Mouse (Mus musculus): ENCODE data around the gene Rhcg. TPM values are rescaled to one million over a fixed set of nuclear protein-coding genes. Genes with fewer than 3 reads are reported as not detected.
A peak's percentile ranks its signal among the peaks of the same experiment; 100 is the strongest.

The Rhcg gene
- total RNA-seq, 2 experiments from 2014 or later = 1.1 to 1.2 TPM

DNA sequence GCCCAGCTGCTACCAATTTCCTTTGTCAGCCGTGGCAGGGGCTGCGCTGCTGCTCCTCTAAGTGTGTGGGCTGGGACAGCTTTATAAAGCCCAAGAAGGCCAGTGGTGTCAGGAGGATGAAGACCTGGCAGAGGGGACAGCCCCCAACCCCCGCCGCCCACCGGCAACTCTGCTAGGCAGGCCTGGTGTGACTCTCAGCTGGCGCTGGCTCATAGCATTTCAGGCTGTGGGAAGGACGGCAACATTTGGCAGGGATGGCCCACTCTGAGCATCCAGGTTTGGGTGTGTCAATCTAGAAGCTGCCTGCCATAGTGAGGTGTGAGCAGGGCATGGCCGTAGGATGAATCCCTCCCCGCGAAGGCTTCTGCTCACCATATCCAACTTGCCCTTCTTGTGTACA, 17.3 kb downstream of the Rhcg start:
- DNase-seq = no peak

DNA sequence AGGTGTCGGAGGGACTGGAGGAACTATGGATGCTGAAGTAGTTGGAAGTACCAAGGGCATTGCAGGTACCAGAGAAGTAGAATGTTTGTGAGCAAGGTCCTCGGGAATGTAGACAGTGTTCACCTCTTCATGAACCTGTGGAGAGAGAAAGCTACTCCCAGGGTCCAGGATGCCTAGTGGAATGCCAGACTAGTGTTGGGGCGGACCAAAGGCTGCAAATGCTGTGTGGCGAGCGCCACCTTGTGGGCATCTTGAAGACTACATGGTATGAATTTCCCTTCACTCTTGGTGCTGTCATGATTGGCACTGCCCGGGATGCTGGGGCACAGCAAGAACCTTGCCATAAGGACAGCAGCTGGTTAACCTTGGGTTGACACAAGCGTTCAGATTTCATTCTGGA, 22.6 kb downstream of the Rhcg start:
- peak; percentile 82 to 83 for DNase-seq

DNA sequence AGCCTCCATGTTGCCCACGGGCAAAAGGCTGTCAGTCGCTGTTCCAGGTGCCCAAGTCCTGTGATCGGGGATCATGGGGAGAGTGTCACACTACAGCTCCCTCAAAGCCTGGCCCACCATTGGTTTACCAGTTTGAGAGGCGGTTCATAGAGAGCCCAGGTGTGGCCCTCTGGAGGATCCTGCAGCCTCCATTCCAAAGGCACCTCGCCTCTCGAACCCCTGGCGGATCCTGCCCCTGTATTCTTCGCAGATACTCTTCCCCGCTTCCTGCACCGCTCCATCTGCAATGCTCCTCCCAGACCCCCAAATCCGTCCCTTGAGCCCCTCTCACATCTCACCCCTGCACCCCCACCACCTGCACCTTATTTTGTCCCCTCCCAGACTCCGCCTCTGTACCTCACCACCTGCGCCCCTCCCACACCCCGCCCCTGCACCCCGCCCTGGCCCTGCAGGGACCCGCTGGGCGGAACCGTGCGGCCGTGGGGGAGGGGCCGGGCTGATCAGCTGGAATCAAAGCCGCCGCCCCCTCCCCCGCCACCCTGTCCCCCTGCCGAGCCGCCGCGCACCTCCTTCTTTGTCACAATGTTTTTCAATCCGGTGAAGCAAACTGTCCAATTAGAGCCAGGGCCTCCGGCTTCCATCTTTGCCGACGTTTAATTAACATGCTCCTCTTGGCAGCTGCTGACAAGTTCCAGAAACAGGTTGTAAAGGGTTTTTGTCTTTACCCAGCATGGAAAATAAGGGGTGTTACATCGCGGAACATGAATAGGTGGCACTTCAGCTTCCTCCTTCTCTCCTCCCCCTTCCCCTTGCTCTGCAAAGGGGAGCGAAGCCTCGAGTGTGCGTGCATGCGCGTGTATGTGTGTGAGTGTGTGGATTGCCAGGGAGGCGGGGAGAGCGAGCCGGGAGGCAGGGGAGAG, 25.4 kb downstream of the Rhcg start:
- peak; percentile 75 to 78 for DNase-seq

DNA sequence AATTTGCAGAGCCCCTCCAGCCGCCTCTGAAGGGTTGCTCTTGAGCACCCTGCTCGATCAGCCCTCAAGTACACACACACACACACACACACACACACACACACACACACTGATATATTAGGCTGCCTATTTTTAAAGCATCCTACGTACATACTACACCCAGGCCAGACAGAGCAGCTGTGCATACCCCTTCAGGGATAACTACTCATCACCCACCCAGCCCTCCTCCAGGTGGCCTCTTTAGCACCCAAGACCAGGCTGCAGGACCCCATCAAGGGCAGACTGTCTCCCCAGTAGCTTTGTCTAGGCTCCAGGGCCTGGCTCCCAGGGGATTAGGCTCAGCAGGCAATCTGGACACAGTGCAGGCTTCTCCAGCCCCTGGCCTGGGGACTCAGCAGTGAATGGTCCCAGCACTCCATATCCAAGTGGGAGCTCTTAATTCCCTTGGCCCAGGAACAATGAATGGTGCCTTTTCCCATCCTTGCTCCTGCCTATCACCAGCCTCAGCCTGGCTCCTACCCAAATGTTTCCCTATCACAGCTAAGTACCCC, 26.8 kb downstream of the Rhcg start:
- no peak for DNase-seq

DNA sequence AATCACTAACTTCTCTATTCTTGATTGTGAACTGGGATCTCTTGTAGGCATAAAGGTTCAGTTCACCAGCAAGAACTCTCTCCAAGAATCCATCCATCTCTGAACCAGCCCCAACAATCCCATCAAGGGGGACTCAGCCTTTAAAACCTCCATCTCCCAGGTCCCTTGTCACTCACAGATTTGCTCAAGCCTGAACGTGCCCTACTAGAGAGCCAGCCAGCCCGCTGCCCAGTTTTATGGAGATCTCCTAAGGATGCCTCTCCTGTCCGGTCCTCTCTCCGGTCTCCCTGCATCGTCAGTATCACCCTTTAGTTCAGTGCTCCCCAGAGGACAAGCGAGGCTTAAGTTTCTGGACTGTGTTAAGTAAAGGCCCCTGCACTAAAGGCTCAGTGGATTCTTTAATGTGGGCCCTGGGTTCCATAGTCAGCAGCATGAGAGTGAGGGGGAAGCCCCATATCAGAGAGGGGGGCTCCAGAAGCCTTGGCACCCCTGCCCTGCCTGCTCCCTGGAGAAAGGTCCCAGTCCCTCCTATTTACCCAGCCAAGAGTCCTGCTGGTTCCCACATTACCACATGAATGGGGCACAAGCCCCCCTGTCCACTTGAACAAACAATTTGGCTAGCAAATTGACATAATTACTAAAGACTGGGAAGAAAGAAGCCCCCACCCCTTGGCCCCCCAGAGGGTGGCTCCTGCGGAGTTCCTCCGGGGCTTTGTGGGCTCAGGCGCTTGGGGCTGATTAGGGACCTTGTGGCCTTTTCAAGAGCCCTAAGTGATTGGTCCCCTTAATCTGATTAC, 27.5 kb downstream of the Rhcg start:
- no peak for DNase-seq

GRCm38 (mm10) chr7:79588284-79588683, 29.2 kb downstream of the Rhcg start:
- no peak for DNase-seq

DNA sequence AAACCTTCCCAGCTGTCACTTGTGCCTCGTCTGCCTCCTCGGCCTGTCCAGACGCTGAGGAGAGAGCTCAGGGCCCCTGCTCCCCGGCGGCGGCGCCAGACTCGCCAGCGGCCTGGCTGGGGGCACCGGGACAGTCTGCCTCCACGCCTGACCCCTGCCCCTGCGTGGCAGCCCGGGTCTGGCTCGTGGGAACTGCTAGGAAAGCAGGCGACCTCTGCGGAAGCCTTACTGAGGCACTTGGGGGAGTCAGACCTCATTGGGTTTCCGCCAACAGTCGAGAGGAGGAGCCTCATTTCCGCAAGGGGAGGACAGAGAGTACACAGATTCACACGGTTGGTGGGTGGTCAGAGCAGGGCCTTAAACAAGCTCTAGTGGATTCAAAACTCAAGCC, 38.6 kb downstream of the Rhcg start:
- no peak for DNase-seq

DNA sequence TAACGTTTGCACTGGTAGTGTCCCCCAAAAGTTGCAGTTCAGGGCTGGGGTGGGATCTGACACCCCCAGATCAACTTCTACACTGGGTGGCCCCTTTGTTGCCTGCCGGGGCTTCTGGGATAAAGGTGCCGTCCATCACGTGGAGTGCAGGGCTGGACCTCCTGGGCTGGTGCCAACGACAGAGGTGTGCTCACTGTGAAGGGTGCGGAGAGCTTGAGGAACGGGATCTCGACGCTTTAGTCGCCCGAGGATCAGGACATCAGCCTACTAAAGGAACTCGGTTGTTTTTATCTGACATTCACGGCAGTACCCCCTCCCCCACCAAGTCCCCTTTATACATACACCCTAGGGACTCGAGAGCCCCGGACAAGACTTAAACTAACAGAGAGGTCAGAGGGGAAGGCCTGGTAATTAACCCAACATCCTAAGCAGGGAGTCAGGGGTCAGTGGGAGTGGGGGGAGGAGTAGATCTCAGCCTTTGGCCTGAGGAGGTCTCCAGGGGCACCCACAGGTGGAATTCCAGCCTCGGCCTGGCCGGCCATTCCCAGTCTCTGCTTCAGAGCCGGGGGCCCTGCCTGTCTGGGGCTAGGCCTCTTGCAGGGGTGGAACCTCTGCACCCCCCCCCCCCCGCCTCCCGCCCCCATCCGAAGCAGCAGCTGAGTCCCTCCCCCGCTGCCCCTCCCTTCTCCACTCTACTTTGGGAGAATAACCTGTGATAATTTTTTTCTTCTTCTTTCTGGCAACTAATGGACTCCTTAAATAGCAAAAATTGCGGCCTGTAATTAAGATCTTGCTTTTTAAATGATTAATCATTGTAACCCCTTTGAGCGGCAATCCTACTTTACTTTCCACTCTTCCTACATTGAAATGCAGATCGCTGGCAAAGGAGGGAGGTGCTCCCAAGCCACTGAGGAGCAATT, 39.3 kb downstream of the Rhcg start:
- no peak for DNase-seq

- DNase-seq = peak; percentile 66 to 68
Observed at GRCm38 (mm10) chr7:79577096-79577874, 40.2 kb downstream of the Rhcg start.

- DNase-seq = peak; percentile 55 to 61
Observed at GRCm38 (mm10) chr7:79576659-79577058, 40.8 kb downstream of the Rhcg start.

GRCm38 (mm10) chr7:79572191-79572818, 45.2 kb downstream of the Rhcg start:
- peak; percentile 46 to 68 for DNase-seq

DNA sequence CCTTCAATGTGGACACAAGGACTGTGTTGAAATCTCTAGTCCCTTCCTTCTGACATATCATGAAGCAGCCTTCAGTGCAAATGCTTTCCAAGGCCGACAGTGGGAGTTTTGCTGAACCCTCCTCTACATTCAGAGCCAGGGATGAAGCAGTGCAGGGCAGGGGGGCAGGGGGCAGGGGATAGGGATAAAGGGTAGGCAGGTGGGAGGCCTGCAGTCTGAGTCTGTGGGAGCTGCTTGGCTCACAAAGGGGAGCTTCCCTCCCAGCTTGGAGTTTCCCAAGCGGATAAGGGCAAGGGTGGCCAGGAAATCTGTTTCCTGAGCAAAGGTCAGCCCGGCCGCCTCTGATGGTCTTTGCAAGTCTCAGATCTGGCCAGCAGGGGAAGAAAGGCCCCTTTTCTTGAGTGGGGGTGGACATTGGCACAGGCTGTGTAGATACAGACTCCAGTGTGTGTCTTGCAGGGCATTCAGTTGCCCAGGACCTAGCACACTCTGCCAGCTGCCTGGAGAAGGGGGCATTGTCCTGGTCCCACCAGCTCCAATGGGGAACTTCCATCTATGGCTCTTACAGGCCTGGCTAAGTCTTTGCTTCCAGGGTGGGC, 48.4 kb downstream of the Rhcg start:
- DNase-seq = peak in 1 of 2 experiments; percentile 63

DNA sequence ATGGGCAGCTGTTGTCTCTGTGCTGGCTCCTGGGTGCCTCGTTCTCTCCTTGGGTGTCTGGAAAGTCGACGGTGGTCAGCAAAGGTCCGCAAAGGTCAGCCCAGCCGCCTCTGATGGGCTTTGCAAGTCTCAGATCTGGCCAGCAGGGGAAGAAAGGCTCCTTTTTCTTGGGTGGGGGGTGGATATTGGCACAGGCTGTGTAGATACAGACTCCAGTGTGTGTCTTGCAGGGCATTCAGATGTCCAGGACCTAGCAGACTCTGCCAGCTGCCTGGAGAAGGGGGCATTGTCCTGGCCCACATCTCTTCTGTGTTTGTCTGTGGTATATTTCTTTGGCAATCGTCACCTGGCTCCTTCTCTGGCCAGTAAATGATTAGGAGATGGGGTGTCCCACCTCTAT, 49.2 kb downstream of the Rhcg start:
- no peak for DNase-seq

GRCm38 (mm10) chr7:79563675-79564074, 53.8 kb downstream of the Rhcg start:
- no peak for DNase-seq

DNA sequence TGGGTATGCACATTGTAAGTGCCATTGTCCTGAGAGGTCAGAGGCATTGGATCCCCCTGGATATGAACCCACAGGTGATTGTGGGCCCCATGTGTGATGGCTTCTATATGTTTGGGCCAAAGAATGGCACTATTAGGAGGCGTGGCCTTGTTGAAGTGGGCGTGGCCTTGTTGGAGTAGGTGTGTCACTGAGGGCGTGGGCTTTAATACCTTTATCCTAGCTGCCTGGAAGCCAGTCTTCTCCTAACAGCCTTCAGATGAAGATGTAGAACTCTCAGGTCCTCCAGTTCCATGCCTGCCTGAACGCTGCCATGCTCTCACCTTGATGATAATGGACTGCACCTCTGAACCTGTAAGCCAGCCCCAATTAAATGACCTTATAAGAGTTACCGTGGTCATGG, 55.1 kb downstream of the Rhcg start:
- no peak for DNase-seq

GRCm38 (mm10) chr7:79558698-79559097, 58.8 kb downstream of the Rhcg start:
- no peak for DNase-seq

GRCm38 (mm10) chr7:79557728-79558221, 59.7 kb downstream of the Rhcg start:
- no peak for DNase-seq

DNA sequence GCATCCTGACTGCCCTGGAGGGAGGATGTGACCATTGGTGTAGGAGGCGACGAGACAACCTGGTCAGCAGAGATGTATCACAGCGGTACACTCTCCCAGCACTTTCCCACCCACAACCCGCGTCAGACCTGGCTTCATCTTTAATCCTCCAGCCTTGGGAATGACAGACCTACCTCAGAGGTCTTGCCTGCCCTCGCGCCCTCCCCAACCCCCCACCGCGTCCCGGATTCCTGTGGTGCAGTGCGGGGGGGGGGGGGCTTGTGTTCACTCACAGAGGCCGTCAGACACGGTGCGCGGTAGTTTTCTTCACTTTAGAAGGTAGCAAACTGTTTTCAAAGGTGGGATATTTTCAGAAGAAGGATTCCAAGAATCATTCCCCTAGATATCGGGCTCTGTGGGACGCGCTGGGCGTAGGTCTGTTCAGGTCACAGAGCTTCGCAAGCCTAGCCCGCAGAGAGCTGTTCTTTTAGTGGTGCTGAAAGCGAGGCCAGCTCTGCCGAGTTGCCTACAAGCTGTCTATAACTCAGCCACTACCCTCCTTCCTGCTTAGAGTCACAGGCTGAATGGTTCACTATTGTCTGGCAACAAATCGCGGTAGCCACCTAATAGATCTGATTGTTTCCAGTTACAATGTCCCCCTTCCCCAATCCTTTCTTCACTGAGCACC, 62.0 kb downstream of the Rhcg start:
- no peak for DNase-seq

- no peak for DNase-seq
Observed at GRCm38 (mm10) chr7:79552702-79553101, 64.8 kb downstream of the Rhcg start.

Measured in layer of hippocampus, postnatal 36 days (tissue).